Mouse (Mus musculus) hindbrain, embryonic 10.5 days (tissue): Measurements from ENCODE around the gene Wnk4. TPM values are rescaled to one million over a fixed set of nuclear protein-coding genes. Genes with fewer than 3 reads are reported as not detected.
"Not testable (repeated sequence)": the region's sequence is repeated elsewhere in the genome, so short reads cannot be mapped to it uniquely, and the experiment has no call there.

ENCODE experiments used
- DNase-seq: peaks from one replicate; pipeline ENCODE4 v3.0.0-alpha.2; 2017; ENCODE audit warnings: low spot score
- H3K27ac ChIP-seq: fragments of 300-500 bp; sonication (generic); 2 replicates; pipeline ENCODE4 v1.5.1; 2016; ENCODE audit warnings: mild to moderate bottlenecking, moderate library complexity
- H3K27me3 ChIP-seq: fragments of 300-500 bp; sonication (generic); 2 replicates; pipeline ENCODE4 v1.6.1; 2016; ENCODE audit warnings: mild to moderate bottlenecking; ENCODE audit not compliant: poor library complexity, insufficient read depth, severe bottlenecking
- H3K36me3 ChIP-seq: fragments of 300-500 bp; sonication (generic); 2 replicates; pipeline ENCODE4 v1.6.1; 2016; ENCODE audit warnings: mild to moderate bottlenecking, moderate library complexity
- H3K4me1 ChIP-seq: fragments of 300-500 bp; sonication (generic); replicated peaks from 2 replicates; pipeline ENCODE4 v1.6.1; 2016; ENCODE audit warnings: mild to moderate bottlenecking
- H3K4me3 ChIP-seq: fragments of 300-500 bp; sonication (generic); 2 replicates; pipeline ENCODE4 v1.5.1; 2016; ENCODE audit warnings: mild to moderate bottlenecking, moderate library complexity
- H3K9me3 ChIP-seq: fragments of 300-500 bp; sonication (generic); 2 replicates; pipeline ENCODE4 v1.6.1; 2016; ENCODE audit warnings: mild to moderate bottlenecking, moderate library complexity
- WGBS: fragments of 180-500 bp; shearing (Covaris S2); methylation state at CpG from one replicate; pipeline ENCODE4 v1.1.7; 2016; 5-methylcytosine and 5-hydroxymethylcytosine counted together
- polyA plus RNA-seq: library from polyadenylated mRNA; unstranded; fragments of >200 nt; fragmentation: Nextera tagmentation; extraction: Ambion mirVana; gene quantifications from 2 replicates; pipeline ENCODE4 v1.2.1, GENCODE M21; 2016

Gene Wnk4
- polyA plus RNA-seq, 1 experiment from 2014 or later: 6.7 TPM

- WGBS: 19% methylated on average over 4 of the region's 4 CpGs
- Histone ChIP-seq H3K9me3 (no peaks in the 10 kb centered on the region), H3K36me3 (peaks cover 86% of the 10 kb centered on the region), H3K4me1 (no peaks in the 10 kb centered on the region; the same call in 1 of the 2 replicates), H3K4me3 (no peak overlapping the region; the same call in 1 of the 2 replicates), H3K27ac (no peak overlapping the region), H3K27me3 (no peaks in the 10 kb centered on the region)
- peak; percentile 75 for DNase-seq
Measured at GRCm38 (mm10) chr11:101323609-101324008, 63.2 kb downstream of the Wnk4 start.

DNA sequence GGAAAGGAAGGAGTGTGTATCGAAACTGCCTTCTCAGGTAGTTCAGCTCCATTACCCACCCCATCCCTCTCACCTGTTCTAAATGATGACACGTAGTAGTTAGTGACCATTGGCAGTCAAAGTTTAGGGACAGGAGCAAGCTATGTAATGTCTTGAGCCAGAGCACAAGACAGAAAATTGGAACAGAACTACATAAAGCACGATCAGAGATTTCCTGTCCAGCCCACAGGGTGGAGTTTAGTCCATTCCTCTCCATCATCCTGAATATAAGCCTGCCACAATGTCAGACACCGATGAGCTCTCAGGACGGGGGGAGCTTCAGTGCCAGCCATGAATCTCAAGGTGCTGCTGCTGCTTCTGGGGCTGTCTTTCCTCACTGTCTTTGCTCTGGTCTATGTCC is 64.4 kb downstream of the Wnk4 start, which contains the start of gene Aoc2:
Aoc2 (plus strand) TSS at position 301 of the 400 bp plus-strand sequence.
- no peaks in the 10 kb centered on the region for H3K9me3 ChIP-seq
- H3K27me3 ChIP-seq: no peaks in the 10 kb centered on the region
- peaks cover 80% of the 10 kb centered on the region for H3K36me3 ChIP-seq
- H3K4me3 ChIP-seq: no peak within 1 kb of the TSS
- DNase-seq: no peak
- WGBS: 94% methylated on average over 5 of the region's 5 CpGs
- no peaks in the 10 kb centered on the region; the same call in 1 of the 2 replicates for H3K4me1 ChIP-seq
- no peak within 1 kb of the TSS for H3K27ac ChIP-seq

GRCm38 (mm10) chr11:101325201-101325600 is 64.8 kb downstream of the Wnk4 start:
- H3K4me1 ChIP-seq, H3K27me3 ChIP-seq, H3K9me3 ChIP-seq, H3K4me3 ChIP-seq, DNase-seq, H3K27ac ChIP-seq: not testable (repeated sequence)
- H3K36me3 ChIP-seq: peaks cover 75% of the 10 kb centered on the region
- WGBS: 92% methylated on average over 11 of the region's 11 CpGs

DNA sequence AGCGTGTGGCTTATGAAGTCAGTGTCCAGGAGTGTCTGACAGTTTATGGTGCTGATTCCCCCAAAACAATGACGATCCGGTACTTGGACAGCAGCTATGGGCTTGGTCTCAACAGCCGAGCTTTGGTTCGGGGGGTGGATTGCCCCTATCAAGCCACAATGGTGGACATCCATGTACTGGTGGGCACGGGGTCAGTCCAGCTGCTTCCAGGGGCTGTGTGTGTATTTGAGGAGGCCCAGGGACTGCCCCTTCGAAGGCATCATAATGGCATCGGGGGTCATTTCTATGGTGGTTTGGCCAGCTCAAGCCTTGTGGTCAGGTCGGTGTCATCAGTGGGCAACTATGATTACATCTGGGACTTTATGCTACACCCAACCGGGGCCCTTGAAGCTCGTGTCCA is 65.8 kb downstream of the Wnk4 start:
- Histone ChIP-seq H3K27ac (no peak overlapping the region), H3K4me1 (peaks cover 7% of the 10 kb centered on the region; the same call in 1 of the 2 replicates), H3K27me3 (no peaks in the 10 kb centered on the region), H3K36me3 (peaks cover 66% of the 10 kb centered on the region), H3K9me3 (no peaks in the 10 kb centered on the region), H3K4me3 (no peak overlapping the region)
- DNase-seq: no peak
- WGBS: 87% methylated on average over 11 of the region's 11 CpGs

Other genes starting within 250 kb of the Wnk4 start
- gene Naglu, start 190.6 kb upstream of the Wnk4 start, polyA plus RNA-seq: 11.2 and 12.9 TPM in 2 replicates
- 0.14 TPM in 1 of 2 replicates, not detected in the other for gene Hsd17b1, start 182.2 kb upstream of the Wnk4 start, polyA plus RNA-seq
- 53.1 and 59.6 TPM in 2 replicates for gene Coasy, start 178.0 kb upstream of the Wnk4 start, polyA plus RNA-seq
- 44.7 and 49.7 TPM in 2 replicates for gene Mlx, start 173.3 kb upstream of the Wnk4 start, polyA plus RNA-seq
- gene Psmc3ip, start 165.1 kb upstream of the Wnk4 start, polyA plus RNA-seq: 59.7 and 72.5 TPM in 2 replicates
- 17.8 and 21.2 TPM in 2 replicates for gene Retreg3, start 140.7 kb upstream of the Wnk4 start, polyA plus RNA-seq
- gene Tubg1, start 140.6 kb upstream of the Wnk4 start, polyA plus RNA-seq: 136 and 141 TPM in 2 replicates
- gene Tubg2, start 104.7 kb upstream of the Wnk4 start, polyA plus RNA-seq: 2.8 and 4.8 TPM in 2 replicates
- gene Cntnap1, start 90.0 kb upstream of the Wnk4 start, polyA plus RNA-seq: 0.29 and 0.71 TPM in 2 replicates
- gene Plekhh3, start 89.2 kb upstream of the Wnk4 start, polyA plus RNA-seq: 5.8 and 11.8 TPM in 2 replicates
- 0.15 and 0.20 TPM in 2 replicates for gene Ccr10, start 85.1 kb upstream of the Wnk4 start, polyA plus RNA-seq
- gene Ezh1, start 34.1 kb upstream of the Wnk4 start, polyA plus RNA-seq: 13.1 TPM in 2 replicates
- gene Ramp2, start 14.5 kb upstream of the Wnk4 start, polyA plus RNA-seq: 63.9 and 72.3 TPM in 2 replicates
- gene Vps25, start 6.9 kb upstream of the Wnk4 start, polyA plus RNA-seq: 135 TPM in 2 replicates
- gene Cntd1, start 18.4 kb downstream of the Wnk4 start, polyA plus RNA-seq: 0.95 and 1.9 TPM in 2 replicates
- gene Coa3, start 18.5 kb downstream of the Wnk4 start, polyA plus RNA-seq: 227 and 244 TPM in 2 replicates
- gene Becn1, start 41.7 kb downstream of the Wnk4 start, polyA plus RNA-seq: 153 and 166 TPM in 2 replicates
- gene Psme3, start 55.6 kb downstream of the Wnk4 start, polyA plus RNA-seq: 166 and 190 TPM in 2 replicates
- gene Aoc2, start 64.5 kb downstream of the Wnk4 start, polyA plus RNA-seq: 1.5 and 2.1 TPM in 2 replicates
- gene Aoc3, start 70.0 kb downstream of the Wnk4 start, polyA plus RNA-seq: 0.06 TPM in 1 of 2 replicates, not detected in the other
- gene G6pc, start 107.0 kb downstream of the Wnk4 start, polyA plus RNA-seq: not detected in 2 replicates
- gene Aarsd1, start 157.0 kb downstream of the Wnk4 start, polyA plus RNA-seq: 91.4 and 99.8 TPM in 2 replicates
- 9.4 and 10.2 TPM in 2 replicates for gene Gm27029, start 164.2 kb downstream of the Wnk4 start, polyA plus RNA-seq
- 20.5 and 25.3 TPM in 2 replicates for gene Rundc1, start 164.5 kb downstream of the Wnk4 start, polyA plus RNA-seq
- gene Ptges3l, start 164.8 kb downstream of the Wnk4 start, polyA plus RNA-seq: 4.0 and 4.5 TPM in 2 replicates
- 414 and 455 TPM in 2 replicates for gene Rpl27, start 181.7 kb downstream of the Wnk4 start, polyA plus RNA-seq
- 3.5 and 3.6 TPM in 2 replicates for gene Ifi35, start 187.8 kb downstream of the Wnk4 start, polyA plus RNA-seq
- 97.9 and 208 TPM in 2 replicates for gene Rnd2, start 204.4 kb downstream of the Wnk4 start, polyA plus RNA-seq
- gene Vat1, start 205.7 kb downstream of the Wnk4 start, polyA plus RNA-seq: 61.1 and 108 TPM in 2 replicates